Mouse (Mus musculus): Measurements from ENCODE around the gene Asb16.

Gene Asb16

GRCm38 (mm10) chr11:102309821-102310617, 41.5 kb downstream of the Asb16 start:
- DNase-seq (ENCODE audit: inconsistent ontology term), result no peak

DNA sequence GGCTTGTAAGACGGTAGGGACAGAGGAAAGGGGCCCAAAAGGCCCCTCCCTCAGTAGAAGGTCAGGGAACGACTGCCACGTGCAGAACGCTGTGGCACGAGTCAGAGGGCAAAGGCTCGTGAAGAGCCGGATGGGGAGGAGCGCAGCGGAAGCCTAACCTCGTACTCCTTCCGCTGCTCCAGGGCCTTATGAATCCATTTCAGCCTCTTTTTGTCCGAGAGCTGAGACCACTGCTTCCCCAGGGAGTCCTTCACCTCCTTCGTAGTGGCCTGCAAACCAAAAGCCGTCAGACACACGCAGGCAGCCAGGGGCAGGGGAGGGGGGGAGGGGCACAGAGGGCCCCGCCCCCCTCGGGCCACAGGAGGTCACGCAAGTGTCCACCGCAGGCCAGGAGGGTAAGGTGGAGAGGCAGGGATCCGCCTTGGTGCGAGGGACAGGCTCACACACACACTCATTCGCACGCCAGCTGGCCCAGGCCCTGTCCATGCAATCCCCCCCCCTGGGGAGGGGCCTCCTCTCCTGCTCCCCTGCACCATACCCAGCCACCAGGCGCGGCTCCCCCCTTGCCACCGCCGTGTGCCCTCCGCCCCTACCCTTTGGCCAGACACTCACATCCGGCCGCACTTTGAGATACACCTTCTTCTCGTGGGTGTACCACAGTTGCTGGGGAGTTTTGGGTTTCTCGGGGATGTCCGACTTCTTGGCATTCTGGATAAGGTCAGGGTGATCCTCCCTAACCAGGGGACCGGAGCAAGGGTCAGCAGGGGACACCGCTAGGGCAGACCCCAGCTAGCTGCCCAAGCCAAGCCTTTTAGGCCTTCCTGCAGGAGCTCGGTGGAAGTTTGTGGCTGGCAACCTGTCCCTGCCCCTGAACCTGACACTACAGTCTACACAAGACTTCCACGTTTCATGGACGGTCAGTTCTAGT, 42.5 kb downstream of the Asb16 start:
- DNase-seq (ENCODE audit: inconsistent ontology term), result no peak

GRCm38 (mm10) chr11:102311966-102312365, 43.4 kb downstream of the Asb16 start:
- DNase-seq (ENCODE audit: inconsistent ontology term), result no peak

- DNase-seq (ENCODE audit: inconsistent ontology term), result no peak
Measured at GRCm38 (mm10) chr11:102312586-102312985, 44.0 kb downstream of the Asb16 start.

- DNase-seq (ENCODE audit: inconsistent ontology term), result no peak
Measured at GRCm38 (mm10) chr11:102314321-102314720, 45.8 kb downstream of the Asb16 start.

DNA sequence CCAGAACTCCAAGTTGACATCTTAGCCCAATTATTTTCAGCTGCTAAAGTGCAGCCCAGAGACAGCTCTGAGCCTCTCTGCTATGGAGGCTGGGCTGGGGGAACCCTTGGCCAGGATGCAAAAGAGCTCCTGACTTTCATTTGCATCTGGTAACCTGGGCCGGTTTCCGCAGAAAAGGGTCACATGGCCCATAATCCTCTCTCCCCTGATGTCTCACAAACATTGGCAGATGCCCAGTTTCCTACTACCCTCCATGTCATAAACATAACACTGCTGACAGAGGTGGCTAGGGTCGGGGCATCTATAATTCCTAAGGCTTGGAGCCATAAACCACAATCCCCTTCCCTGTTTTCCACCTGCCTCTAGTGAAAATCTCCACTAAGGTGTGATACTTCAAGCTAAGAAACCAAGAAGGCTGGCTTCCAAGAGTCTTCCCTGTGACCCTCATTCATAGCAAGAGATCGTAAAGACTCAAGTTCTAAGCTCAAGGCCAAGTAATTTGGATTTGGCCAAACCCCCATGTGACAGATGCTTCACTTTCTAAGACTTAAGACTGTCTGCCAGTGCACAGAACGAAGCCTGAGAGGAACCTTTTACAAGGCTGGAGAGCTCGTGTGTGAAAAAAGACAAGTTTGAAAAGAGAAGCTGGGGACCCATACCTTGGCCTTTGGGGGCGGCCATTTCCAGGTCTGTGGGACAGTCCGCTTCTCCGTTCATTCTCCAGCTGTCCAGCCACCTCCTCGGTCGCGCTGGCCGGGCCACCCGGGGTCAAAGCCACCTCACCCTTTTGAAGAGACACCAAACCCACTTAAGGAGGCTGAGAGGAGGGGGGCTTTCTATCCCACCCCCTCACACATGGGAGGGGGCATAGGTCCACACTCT, 47.4 kb downstream of the Asb16 start:
- DNase-seq (ENCODE audit: inconsistent ontology term), result no peak

GRCm38 (mm10) chr11:102316572-102317297, 48.2 kb downstream of the Asb16 start:
- peak; percentile 96 for DNase-seq (ENCODE audit: inconsistent ontology term)

GRCm38 (mm10) chr11:102317298-102317900, 48.9 kb downstream of the Asb16 start:
- peak; percentile 82 for DNase-seq (ENCODE audit: inconsistent ontology term)

- DNase-seq (ENCODE audit: inconsistent ontology term), result peak; percentile 85
Measured at GRCm38 (mm10) chr11:102317901-102318575, 49.5 kb downstream of the Asb16 start.

- DNase-seq (ENCODE audit: inconsistent ontology term), result peak; percentile 73
Measured at GRCm38 (mm10) chr11:102318576-102319409, 50.2 kb downstream of the Asb16 start.

GRCm38 (mm10) chr11:102319410-102319792, 50.9 kb downstream of the Asb16 start, which contains the start of gene Ubtf:
TSS of gene Ubtf (minus strand) at chr11:102319742.
- DNase-seq (ENCODE audit: inconsistent ontology term), result peak; percentile 86

- DNase-seq (ENCODE audit: inconsistent ontology term), result peak; percentile 84
Measured at GRCm38 (mm10) chr11:102319941-102320685, 51.6 kb downstream of the Asb16 start.

- peak; percentile 83 for DNase-seq (ENCODE audit: inconsistent ontology term)
Measured at GRCm38 (mm10) chr11:102320686-102321005, 52.1 kb downstream of the Asb16 start.

GRCm38 (mm10) chr11:102321931-102322330, 53.4 kb downstream of the Asb16 start:
- no peak for DNase-seq (ENCODE audit: inconsistent ontology term)

DNA sequence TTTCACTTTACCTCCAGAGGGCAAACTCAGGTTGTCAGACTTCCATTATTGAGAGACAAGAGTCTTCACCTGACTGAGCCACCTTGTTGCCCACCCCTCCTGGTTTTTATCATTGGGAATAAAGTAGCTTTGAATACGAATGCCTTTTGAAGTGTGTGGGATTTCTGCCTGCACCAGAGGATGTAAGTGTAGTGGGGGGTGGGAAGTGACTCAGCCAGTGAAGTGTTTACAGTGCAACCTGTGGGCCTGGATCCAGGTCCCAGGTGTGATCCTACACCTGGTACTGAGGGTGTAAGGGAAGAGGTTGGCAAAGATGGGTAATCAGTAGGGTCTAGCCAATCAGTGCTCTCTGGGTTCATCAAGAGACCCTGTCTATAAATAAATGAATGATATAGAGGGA, 55.0 kb downstream of the Asb16 start:
- no peak for DNase-seq (ENCODE audit: inconsistent ontology term)

DNA sequence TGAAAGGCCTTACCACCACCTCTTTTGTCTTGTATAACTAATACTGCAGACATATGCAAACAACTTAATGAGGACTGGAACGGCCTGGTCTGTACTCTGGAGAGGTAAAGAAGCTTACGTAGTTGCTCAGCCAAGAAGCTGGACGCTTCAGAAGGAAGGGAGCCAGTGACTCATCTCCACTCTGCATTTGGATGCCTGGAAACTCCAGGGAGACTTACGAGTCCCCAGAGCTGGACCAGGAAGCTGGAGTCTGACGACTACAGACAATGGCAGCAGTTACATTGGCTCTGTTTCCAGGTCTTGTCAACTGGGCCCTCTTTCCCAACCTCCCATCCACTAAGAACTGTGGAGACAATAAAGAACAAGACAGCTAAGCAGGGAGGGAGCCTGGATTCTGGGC, 58.7 kb downstream of the Asb16 start:
- peak; percentile 24 for DNase-seq (ENCODE audit: inconsistent ontology term)

DNA sequence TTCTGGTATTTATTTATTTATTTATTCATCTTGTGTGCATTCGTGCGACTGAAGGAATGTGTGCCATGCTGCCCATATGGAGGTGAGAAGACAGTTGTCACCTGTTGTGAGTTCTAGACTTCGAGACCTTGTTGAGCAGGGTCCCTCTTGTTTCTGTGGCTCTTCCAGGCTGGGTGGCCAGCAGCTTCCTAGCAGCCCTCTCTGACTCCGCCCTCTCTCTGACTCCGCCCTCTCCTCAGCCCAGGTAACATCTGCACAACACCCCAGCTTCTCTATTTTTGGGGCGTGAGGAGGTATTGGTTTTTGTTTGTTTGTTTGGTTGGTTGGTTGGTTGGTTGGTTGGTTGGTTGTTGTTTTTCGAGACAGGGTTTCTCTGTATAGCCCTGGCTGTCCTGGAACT, 59.3 kb downstream of the Asb16 start:
- no peak for DNase-seq (ENCODE audit: inconsistent ontology term)
